Mouse (Mus musculus): ENCODE measurements around the gene Slc16a10. TPM values are rescaled to one million over a fixed set of nuclear protein-coding genes. Genes with fewer than 3 reads are reported as not detected.

Slc16a10 gene
- polyA plus RNA-seq (2012; rRNA removed) = 9.7 and 15.7 TPM in 2 replicates

DNA sequence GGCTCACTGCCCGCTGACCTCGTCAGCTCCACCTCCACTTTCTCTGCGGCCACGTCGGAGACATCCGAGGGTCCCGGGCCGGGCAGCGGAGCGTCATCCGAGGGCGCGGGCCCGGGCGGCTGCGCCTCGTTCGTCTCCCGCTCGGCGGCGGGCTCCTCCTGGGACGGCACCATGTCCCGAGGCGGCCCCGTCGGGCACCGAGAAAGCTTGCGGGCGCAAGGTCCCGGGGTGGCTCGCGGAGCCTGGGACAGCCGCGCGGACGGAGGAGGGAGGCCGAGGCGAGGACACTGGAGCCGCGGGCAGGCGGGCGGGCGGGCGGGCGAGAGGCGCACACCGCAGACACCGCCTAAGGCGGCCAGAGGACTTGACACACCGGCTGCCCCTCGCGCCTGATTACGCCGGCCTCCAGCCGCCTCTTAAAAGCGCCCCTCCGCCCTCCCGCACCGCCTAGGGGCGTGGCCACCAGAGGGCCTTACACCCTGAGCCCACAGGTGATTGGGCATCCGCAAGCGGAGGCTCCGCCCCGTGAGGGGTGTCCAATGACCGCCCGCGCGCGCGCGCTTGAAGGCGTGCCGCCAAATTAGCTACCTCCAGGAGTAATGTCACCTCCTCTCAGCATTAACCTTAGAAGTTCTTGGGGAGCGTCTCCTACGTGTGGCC lies at the start of gene Slc16a10:
Gene Slc16a10 (minus strand): TSS at position 395 of the 660 bp plus-strand sequence.

DNA sequence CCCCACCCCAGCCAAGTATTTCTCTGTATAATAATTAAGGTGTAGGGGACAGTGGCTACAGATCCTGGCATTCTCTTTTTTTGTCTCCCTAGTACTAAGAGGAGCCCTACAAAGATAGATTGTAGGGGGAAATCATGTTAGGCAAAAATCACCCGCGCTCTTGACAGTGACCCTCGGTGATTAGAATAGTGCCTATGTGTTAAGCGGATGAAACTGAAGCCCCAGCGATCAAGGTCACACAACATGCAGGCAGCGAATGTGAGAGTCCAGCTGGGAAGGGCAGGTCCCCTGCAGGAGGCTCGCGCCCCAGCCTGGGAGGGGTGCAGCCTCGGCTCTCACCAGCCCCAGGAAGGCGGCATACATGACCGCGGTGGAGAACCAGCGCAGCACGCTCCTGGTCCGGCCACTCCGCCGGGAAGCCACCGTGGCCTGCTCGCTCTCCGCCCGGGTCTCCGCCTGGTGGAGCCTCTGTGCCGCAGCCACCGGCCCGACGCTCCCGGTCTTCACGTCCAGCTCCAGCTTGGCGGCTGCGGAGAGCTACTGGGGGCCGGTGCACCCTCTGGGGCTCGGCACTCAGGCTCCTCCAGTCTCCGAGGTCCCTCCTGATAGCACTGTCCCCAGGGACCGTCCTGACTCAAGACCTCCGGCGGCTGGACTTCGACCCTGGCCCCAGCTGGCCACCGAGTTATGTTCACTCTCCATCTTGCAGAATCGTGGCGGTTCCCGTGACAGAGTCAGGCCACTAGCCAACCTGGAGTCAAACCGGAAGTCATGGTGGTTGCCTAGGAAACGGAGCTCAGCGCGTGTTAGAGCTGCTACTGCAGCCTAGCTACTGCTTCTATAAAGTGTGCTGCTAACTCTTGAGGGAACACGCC lies 117.3 kb downstream of the Slc16a10 start, which contains the start of gene Mfsd4b1:
Gene Mfsd4b1 (minus strand): TSS at position 715 of the 875 bp plus-strand sequence.

DNA sequence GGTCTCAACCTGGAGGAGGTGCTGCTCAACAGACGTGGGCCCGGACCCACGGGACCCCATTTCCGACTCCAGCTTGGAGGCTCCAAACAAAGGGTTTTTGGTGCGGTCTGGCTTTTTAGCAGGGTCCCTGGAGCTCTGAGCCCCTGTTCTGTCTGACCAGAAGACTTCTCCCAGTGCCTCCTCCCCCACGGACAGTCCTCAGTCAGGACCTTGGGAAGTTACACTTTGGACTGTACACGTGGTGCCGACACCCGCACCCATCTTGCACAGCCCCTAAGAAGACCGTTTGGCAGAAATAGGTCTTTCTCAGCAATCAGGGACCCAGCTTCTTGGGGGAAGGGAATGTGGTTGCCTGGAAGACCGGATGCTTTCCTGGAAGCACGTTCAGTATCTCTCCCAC lies 155.6 kb downstream of the Slc16a10 start, which contains the start of gene Mfsd4b5:
Gene Mfsd4b5 (minus strand): TSS at position 181 of the 400 bp plus-strand sequence.

Other genes with a start within 250 kb of the Slc16a10 start
- 5.3 TPM in 2 replicates for gene Mfsd4b4, start 243.0 kb downstream of the Slc16a10 start, polyA plus RNA-seq (2012; rRNA removed)
- gene Mfsd4b2, start 215.3 kb downstream of the Slc16a10 start, polyA plus RNA-seq (2012; rRNA removed) = not detected in 2 replicates
- gene Mfsd4b3, start 182.1 kb downstream of the Slc16a10 start, polyA plus RNA-seq (2012; rRNA removed) = 0.62 and 0.77 TPM in 2 replicates
- gene Mfsd4b5, start 155.6 kb downstream of the Slc16a10 start, polyA plus RNA-seq (2012; rRNA removed) = 0.12 and 0.14 TPM in 2 replicates
- 0.31 and 0.45 TPM in 2 replicates for gene Mfsd4b1, start 117.0 kb downstream of the Slc16a10 start, polyA plus RNA-seq (2012; rRNA removed)
- gene Rpf2, start 104.8 kb upstream of the Slc16a10 start, polyA plus RNA-seq (2012; rRNA removed) = 2.0 and 4.0 TPM in 2 replicates
- gene Gtf3c6, start 115.8 kb upstream of the Slc16a10 start, polyA plus RNA-seq (2012; rRNA removed) = 4.1 and 5.9 TPM in 2 replicates
- gene Amd1, start 159.9 kb upstream of the Slc16a10 start, polyA plus RNA-seq (2012; rRNA removed) = 3.8 and 5.1 TPM in 2 replicates
- gene Cdk19, start 197.3 kb upstream of the Slc16a10 start, polyA plus RNA-seq (2012; rRNA removed) = 6.9 and 7.9 TPM in 2 replicates

All from ovary, adult 2 months (tissue).